Mouse (Mus musculus) induced T-regulatory cell, adult 2 months (primary cell): ENCODE data around the gene Arhgdib.
A peak's percentile ranks its signal among the peaks of the same experiment; 100 is the strongest.

Source experiments
- DNase-seq: peaks from one replicate; pipeline ENCODE4 v3.0.0-alpha.2; 2012; ENCODE audit warnings: low read depth

Gene Arhgdib

DNA sequence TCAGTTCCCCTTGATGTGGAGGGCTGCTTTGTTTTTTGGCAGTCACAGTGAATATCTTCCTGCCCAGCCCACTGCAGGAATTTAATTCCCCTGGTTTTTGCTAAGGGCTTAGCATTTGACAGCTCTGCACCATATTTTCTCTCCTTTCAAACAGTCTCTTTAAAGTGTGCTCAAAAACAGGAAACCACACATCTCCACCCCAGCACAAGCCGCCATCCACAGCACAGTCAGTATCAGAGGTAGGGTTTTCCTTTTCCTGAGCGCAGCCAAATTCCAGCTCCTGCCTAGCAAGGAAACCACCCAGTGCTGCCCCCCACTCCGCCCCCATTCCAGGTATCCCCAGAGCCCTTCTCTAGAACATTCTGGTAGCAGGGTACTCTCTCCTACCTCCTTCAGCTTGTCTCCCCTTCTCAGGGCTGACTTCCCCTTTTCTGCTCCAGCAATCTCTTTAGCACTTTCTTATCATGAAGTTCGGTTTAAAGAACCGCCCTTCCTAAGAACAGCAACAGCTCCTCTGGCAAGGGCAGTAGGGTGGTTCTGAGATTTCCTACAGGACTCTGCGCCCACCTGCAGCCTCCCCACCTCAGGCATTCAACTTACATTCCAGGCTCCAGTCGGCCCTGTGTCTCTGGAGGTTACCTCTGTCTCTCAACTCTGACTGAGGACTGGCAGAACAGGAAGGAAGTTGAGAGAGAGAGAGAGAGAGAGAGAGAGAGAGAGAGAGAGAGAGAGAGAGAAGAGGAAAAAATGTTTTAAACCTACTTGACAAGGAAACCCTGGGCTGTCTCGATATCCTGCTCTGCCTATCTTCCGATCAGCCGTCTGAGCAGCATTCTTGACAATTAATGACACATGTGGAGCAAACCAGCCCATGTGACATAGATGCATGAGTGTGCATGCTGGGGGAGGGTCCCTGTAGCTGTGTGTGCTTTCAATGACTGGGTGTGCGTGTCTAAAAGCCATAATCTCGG is at the start of gene Arhgdib:
Gene Arhgdib (minus strand): TSS at position 849 of the 971 bp plus-strand sequence.
- peak; percentile 87 for DNase-seq

- DNase-seq: no peak
Measured at GRCm38 (mm10) chr6:136990557-136990956, 48.9 kb upstream of the Arhgdib start.

GRCm38 (mm10) chr6:136989824-136990497 is 48.3 kb upstream of the Arhgdib start:
- peak; percentile 25 for DNase-seq

- no peak for DNase-seq
Measured at GRCm38 (mm10) chr6:136988536-136989060, 46.9 kb upstream of the Arhgdib start.

GRCm38 (mm10) chr6:136986718-136987117 is 45.0 kb upstream of the Arhgdib start:
- DNase-seq: no peak

DNA sequence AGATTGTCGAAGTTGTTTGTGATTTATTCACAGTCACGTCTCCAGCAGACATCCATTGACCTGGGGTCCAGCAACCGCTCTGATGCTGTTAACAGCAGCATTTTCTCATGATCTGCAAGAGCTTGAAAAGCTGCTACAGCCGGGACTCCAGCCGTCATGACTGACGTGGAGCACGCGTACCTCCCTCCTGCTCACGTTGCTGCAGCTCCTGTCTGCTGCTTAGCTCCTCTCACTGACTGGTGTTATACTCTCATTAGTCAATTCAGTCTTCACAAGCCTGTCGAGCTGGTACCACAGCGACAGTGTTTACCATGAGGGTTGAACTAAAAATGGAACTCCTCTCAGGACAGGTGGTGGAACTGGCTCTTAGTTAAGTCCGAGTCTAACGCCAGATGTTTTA is 44.3 kb upstream of the Arhgdib start:
- no peak for DNase-seq

DNA sequence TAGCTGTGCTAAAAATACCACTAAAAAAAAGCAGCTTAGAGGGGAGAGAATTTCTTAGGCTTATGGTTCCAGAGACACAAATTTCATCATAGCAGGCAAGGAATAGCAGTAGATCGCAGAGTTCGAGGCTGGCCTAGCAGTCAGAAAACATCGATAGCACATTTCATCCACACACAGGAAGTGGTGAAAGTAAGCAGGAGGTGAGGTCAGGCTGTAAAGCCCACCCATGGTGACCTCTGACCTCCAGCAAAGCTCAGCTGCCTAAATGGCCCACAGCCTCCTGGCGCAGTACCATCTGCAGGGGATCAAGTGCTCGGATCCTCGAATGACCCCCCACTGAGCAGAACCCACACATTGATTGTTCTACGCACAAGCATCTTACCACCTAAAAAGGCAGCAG is 41.5 kb upstream of the Arhgdib start:
- no peak for DNase-seq

DNA sequence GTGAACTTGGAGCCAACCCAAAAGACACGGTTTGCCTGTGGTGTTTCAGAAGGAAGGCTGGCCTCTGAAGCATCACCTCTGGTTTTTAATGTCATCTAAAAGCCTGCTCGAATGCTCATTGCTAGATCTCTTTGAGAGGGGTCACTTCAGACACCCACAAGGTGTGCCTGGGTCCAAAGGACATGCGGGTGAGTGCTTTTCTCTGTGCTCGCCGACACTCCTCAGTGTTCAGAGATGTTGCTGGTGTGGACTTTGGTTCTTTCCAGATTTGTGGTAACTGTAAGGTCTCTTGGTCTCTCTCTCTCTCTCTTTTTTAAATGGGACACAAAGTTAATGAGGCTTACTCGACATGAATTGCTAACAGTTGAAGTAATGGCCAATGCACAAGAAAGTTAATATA is 40.9 kb upstream of the Arhgdib start:
- DNase-seq: no peak

GRCm38 (mm10) chr6:136980331-136980746 is 38.6 kb upstream of the Arhgdib start:
- peak; percentile 86 for DNase-seq

GRCm38 (mm10) chr6:136979274-136980082 is 37.8 kb upstream of the Arhgdib start:
- peak; percentile 50 for DNase-seq

GRCm38 (mm10) chr6:136968877-136969276 is 27.2 kb upstream of the Arhgdib start:
- peak; percentile 73 for DNase-seq

DNA sequence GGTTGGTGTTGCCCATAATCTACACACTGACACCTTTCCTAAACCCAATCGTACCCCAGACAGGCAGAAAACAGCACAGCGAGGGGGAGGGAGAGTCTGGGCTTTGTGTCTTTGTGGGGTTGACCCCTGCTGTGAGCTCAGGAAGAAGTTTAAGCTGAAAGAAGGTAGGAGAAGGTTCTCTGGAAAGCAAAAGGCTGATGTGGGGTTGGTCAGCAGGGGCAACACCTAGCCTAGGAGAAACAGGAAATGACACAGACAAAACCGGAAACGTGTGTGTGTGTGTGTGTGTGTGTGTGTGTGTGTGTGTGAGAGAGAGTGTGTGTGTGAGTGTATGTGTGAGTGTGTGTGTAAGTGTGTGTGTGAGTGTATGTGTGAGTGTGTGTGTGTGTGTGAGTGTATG is 25.8 kb upstream of the Arhgdib start:
- DNase-seq: peak; percentile 74

DNA sequence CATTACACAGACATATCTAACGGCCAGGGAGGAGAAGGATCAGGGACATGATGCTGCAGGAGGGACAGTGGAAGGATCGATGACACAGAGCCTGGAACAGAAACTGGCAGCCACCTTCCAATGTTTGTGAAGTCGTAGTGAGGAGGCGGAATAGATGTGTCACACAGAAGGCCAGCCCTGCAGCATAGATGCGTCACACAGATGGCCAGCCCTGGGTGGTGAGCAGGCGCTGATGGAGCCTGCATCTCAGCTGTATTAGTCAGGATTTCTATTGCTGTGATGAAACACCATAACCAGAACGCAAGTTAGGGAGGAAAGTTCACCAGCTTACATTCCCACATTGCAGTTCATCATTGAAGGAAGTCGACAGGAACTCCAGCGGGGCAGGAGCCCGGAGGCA is 24.2 kb upstream of the Arhgdib start:
- DNase-seq: peak; percentile 34

GRCm38 (mm10) chr6:136964609-136965510 is 23.2 kb upstream of the Arhgdib start:
- peak; percentile 81 for DNase-seq

DNA sequence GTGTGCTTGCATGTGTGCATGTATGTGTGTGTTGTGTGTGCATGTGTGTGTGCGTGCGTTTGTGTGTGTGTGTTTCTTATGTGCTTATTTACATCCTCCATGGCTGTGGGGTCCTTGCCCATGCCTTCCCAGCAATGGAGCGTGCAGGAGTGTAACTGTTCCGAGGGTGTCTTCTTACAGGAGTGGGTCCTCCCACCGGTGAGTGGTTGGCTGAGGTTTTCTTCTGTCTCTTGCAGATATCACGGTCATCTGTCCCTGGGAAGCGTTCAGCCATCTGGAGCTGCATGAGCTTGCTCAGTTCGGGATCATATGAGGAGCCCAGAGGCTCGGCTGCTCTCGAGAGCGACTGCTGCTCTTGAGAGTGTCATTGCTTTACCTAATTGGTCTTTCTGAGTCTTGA is 21.3 kb upstream of the Arhgdib start:
- DNase-seq: no peak

DNA sequence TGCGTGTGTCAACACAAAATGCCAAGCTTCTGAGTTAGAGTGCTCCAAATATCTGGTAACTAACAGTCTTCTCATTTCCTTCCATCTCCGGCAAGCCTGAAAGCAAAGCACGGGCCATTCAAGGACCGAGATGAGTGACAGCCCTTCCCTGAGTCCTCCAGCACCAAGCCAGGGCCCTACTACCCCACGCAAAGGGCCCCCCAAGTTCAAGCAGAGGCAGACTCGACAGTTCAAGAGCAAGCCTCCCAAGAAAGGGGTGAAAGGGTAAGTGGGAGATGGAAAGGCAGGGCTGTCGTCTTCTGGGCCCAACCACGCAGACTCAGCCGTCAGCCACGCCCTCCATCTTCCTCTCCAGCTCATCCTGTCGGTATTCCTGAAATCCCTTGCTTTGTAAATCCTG is 17.4 kb upstream of the Arhgdib start:
- no peak for DNase-seq

DNA sequence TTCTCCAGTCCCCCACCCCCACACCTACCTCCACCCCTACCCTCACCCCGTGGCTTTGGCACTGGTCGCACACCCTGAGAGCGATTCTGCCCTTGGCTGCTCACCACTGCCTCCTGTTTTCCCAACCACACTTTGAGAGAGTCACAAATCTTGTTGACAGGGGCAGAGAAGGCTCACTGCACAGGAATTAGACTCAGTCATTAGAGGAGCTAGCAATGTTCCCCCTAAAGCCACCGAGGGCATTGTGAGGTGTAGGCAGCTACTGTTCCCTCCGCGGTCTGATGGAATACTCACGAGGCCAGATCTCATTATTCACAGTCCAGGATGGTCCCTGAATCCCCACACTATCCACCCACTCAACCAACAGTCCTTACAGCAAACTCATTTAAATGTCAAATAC is 15.4 kb upstream of the Arhgdib start:
- DNase-seq: no peak

GRCm38 (mm10) chr6:136955240-136955639 is 13.5 kb upstream of the Arhgdib start:
- no peak for DNase-seq

- no peak for DNase-seq
Measured at GRCm38 (mm10) chr6:136954715-136955114, 13.0 kb upstream of the Arhgdib start.

- DNase-seq: no peak
Measured at GRCm38 (mm10) chr6:136954192-136954591, 12.5 kb upstream of the Arhgdib start.

DNA sequence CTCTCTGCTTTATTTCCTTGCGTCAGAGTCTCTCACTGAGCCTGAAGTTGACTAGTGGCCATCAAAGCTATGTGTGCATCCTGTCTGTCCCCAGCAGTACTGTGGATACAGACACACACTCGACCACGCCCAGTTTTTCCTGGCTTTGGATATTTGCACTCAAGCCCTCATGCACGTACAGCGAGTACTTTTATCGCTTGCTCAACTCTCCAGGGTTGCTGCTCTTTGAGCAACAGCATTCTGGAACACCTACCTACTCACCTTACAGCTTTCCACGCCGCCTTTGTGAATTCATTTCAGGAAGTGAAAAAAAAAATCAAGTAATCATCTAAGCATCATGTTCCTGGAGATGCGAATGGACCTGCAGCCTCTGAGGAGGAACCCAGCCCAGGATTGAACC is 11.2 kb upstream of the Arhgdib start:
- no peak for DNase-seq
